Mouse (Mus musculus) liver, embryonic 15.5 days (tissue): ENCODE measurements around the gene Gm8947. TPM values are rescaled to one million over a fixed set of nuclear protein-coding genes. Genes with fewer than 3 reads are reported as not detected.
"Not testable (repeated sequence)": the region's sequence is repeated elsewhere in the genome, so short reads cannot be mapped to it uniquely, and the experiment has no call there.

Source experiments
- ATAC-seq: fragments of 200-750 bp; cut with Nextera tagmentation; 2 replicates; pipeline ENCODE4 v1.8.0; 2017; ENCODE audit warnings: moderate number of reproducible peaks, mild to moderate bottlenecking, moderate library complexity; ENCODE audit not compliant: insufficient read depth
- H3K27ac ChIP-seq: fragments of 300-500 bp; sonication (generic); replicated peaks from 2 replicates; pipeline ENCODE4 v1.5.1; 2015; ENCODE audit warnings: mild to moderate bottlenecking, inconsistent platforms
- H3K27me3 ChIP-seq: fragments of 300-500 bp; sonication (generic); 2 replicates; pipeline ENCODE4 v1.6.1; 2015; ENCODE audit warnings: mild to moderate bottlenecking, inconsistent platforms
- H3K36me3 ChIP-seq: fragments of 300-500 bp; sonication (generic); replicated peaks from 2 replicates; pipeline ENCODE4 v1.6.1; 2015; ENCODE audit warnings: moderate library complexity, mild to moderate bottlenecking, inconsistent platforms
- H3K4me1 ChIP-seq: fragments of 300-500 bp; sonication (generic); replicated peaks from 2 replicates; pipeline ENCODE4 v1.6.1; 2015; ENCODE audit warnings: inconsistent platforms
- H3K4me2 ChIP-seq: fragments of 300-500 bp; sonication (generic); 2 replicates; pipeline ENCODE4 v1.6.1; 2015; ENCODE audit warnings: moderate library complexity, mild to moderate bottlenecking, inconsistent platforms
- H3K4me3 ChIP-seq: fragments of 300-500 bp; sonication (generic); replicated peaks from 2 replicates; pipeline ENCODE4 v1.5.1; 2015; ENCODE audit warnings: mild to moderate bottlenecking, inconsistent platforms
- H3K9ac ChIP-seq: fragments of 300-500 bp; sonication (generic); 2 replicates; pipeline ENCODE4 v1.6.1; 2015; ENCODE audit warnings: moderate library complexity, mild to moderate bottlenecking, inconsistent platforms
- H3K9me3 ChIP-seq: fragments of 300-500 bp; sonication (generic); replicated peaks from 2 replicates; pipeline ENCODE4 v1.6.1; 2016; ENCODE audit warnings: inconsistent platforms
- WGBS: fragments of 180-500 bp; shearing (Covaris S2); methylation state at CpG from one replicate; pipeline ENCODE4 v1.1.7; 2015; ENCODE audit warnings: mixed read lengths; ENCODE audit not compliant: insufficient replicate concordance; 5-methylcytosine and 5-hydroxymethylcytosine counted together
- polyA plus RNA-seq: library from polyadenylated mRNA; unstranded; fragments of >200 nt; fragmentation: Nextera tagmentation; extraction: Ambion mirVana; gene quantifications from 2 replicates; pipeline ENCODE4 v1.2.1, GENCODE M21; 2015

Gm8947 gene
- polyA plus RNA-seq = 1.2 and 1.3 TPM in 2 replicates

GRCm38 (mm10) chr1:151192075-151192474 is at the start of gene Gm8947:
Gene Gm8947 (plus strand): TSS chr1:151192376.
- not testable (repeated sequence) for H3K27ac ChIP-seq, H3K4me2 ChIP-seq, H3K36me3 ChIP-seq, H3K9me3 ChIP-seq, H3K27me3 ChIP-seq, H3K4me1 ChIP-seq, H3K4me3 ChIP-seq, H3K9ac ChIP-seq
- WGBS = 52% methylated on average over 2 of the region's 7 CpGs
- ATAC-seq = peak; percentile 44; the same call in 1 of the 2 replicates

- no peaks in the 10 kb centered on the region for H3K9me3 ChIP-seq
- no peak overlapping the region for H3K27ac ChIP-seq
- no peaks in the 10 kb centered on the region for H3K36me3 ChIP-seq
- H3K4me3 ChIP-seq = no peak overlapping the region
- WGBS = 54% methylated on average over 6 of the region's 6 CpGs
- peaks cover 4% of the 10 kb centered on the region; the same call in 1 of the 2 replicates for H3K4me1 ChIP-seq
- no peak overlapping the region for H3K4me2 ChIP-seq
- no peak overlapping the region for H3K9ac ChIP-seq
- 0 out of 2 replicates have a peak, but pooled peaks cover 10% of the 10 kb centered on the region for H3K27me3 ChIP-seq
- no peak for ATAC-seq
These were observed 47.6 kb upstream of the Gm8947 start for GRCm38 (mm10) chr1:151144471-151145146.

DNA sequence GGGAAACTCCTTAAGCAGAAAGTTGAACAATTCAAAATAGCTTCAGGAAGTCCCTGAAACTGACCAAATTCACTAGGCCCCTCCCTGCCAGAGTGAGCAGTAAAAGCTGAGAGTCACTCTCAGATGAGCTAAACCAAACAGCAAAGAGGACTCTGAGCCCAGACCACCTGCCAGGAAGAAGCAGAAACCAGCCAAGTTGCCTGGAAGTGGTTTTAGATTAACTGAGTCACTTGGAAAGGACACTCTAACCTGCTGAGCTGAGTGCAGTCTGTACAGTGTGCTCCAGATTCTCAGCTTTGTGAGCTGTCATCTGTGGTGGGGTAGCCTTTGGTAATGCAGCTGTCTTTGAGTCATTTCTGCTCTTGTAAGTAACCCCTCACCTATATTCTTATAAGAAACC is 44.4 kb upstream of the Gm8947 start:
- no peaks in the 10 kb centered on the region for H3K27me3 ChIP-seq
- ATAC-seq = no peak
- no peak overlapping the region for H3K4me2 ChIP-seq
- H3K9me3 ChIP-seq = no peaks in the 10 kb centered on the region
- H3K9ac ChIP-seq = no peak overlapping the region
- peaks cover 4% of the 10 kb centered on the region; the same call in 1 of the 2 replicates for H3K4me1 ChIP-seq
- H3K4me3 ChIP-seq = no peak overlapping the region
- H3K36me3 ChIP-seq = no peaks in the 10 kb centered on the region
- no peak overlapping the region for H3K27ac ChIP-seq

- H3K4me3 ChIP-seq = no peak overlapping the region
- H3K9me3 ChIP-seq = no peaks in the 10 kb centered on the region
- no peak for ATAC-seq
- WGBS = 68% methylated on average over 7 of the region's 7 CpGs
- H3K9ac ChIP-seq = no peak overlapping the region
- H3K36me3 ChIP-seq = no peaks in the 10 kb centered on the region
- no peaks in the 10 kb centered on the region for H3K4me1 ChIP-seq
- H3K27me3 ChIP-seq = no peaks in the 10 kb centered on the region
- H3K4me2 ChIP-seq = no peak overlapping the region
- H3K27ac ChIP-seq = no peak overlapping the region
These were observed 42.0 kb upstream of the Gm8947 start for GRCm38 (mm10) chr1:151150211-151150610.

DNA sequence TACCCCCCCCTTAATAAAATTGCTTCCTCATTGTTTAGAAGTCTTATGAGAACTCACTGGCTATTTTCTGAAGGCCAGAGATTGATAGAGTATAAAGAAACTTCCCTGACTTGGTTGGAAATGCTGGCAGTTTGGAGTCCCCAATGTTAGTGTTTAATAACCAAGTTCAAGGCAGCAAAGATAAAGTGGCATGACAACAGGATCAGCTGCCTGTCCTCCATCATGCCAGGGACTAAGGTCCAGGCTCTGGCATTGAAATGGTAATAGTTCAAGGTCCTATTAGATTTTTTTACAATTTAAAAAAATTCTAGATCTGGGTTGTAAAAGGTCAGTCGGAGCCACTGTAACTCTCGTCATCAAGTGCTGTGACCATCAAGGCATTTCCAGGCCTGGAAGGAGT is 41.1 kb upstream of the Gm8947 start:
- no peak overlapping the region for H3K27ac ChIP-seq
- H3K27me3 ChIP-seq = no peaks in the 10 kb centered on the region
- ATAC-seq = no peak
- H3K4me2 ChIP-seq = no peak overlapping the region
- H3K9me3 ChIP-seq = no peaks in the 10 kb centered on the region
- no peaks in the 10 kb centered on the region for H3K36me3 ChIP-seq
- H3K9ac ChIP-seq = no peak overlapping the region
- H3K4me3 ChIP-seq = no peak overlapping the region
- H3K4me1 ChIP-seq = no peaks in the 10 kb centered on the region
- 63% methylated on average over 2 of the region's 2 CpGs for WGBS

GRCm38 (mm10) chr1:151153056-151153652 is 39.0 kb upstream of the Gm8947 start:
- H3K4me3 ChIP-seq = no peak overlapping the region
- no peaks in the 10 kb centered on the region for H3K27me3 ChIP-seq
- no peak overlapping the region for H3K9ac ChIP-seq
- H3K27ac ChIP-seq = no peak overlapping the region
- H3K9me3 ChIP-seq = no peaks in the 10 kb centered on the region
- no peak overlapping the region for H3K4me2 ChIP-seq
- ATAC-seq = peak; percentile 37
- H3K36me3 ChIP-seq = no peaks in the 10 kb centered on the region
- H3K4me1 ChIP-seq = no peaks in the 10 kb centered on the region; the same call in 1 of the 2 replicates
- 54% methylated on average over 6 of the region's 6 CpGs for WGBS

DNA sequence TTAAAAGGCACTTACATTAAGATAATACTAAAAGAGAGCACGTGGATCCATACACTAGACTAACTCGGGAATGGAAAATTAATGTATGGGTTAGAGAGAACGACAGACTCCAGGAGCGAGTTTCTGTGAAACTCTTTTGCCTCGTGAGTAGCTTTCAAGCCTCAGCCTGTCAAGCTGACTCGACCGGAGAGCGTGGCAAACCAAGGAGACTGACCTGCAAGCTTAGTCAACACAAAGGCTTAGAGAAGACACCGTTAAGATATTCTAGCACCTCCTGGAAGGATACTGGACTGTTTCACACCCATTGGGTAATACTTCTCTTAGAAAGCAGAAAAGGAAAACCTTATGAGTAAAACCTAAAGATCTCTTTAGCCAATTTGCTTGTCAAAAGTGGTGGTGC is 38.0 kb upstream of the Gm8947 start:
- ATAC-seq, H3K36me3 ChIP-seq: not testable (repeated sequence)

DNA sequence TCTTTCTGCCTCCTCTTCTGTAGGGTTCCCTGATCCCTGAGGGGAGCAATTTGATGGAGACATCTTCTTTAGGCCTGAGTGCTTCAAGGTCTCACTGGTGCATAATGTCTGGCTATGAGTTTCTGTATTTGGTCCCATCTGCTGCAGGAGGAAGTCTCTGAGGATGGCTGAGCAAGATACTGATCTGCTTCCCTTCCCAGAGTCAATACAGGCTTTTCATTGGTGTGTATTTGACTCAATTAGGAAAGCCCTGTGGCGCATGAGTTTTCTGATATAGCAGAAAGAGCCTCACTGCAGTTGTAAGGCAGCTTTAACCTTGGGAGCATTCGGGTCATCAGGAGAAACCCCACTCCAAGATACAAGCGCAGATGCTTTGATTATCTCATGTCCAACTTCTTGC is 36.0 kb upstream of the Gm8947 start:
- Histone ChIP-seq H3K9me3 (no peaks in the 10 kb centered on the region), H3K4me3 (no peak overlapping the region), H3K4me1 (peaks cover 6% of the 10 kb centered on the region; the same call in 1 of the 2 replicates), H3K27me3 (peaks cover 5% of the 10 kb centered on the region; the same call in 1 of the 2 replicates), H3K9ac (no peak overlapping the region), H3K36me3 (no peaks in the 10 kb centered on the region), H3K27ac (no peak overlapping the region), H3K4me2 (no peak overlapping the region)
- 56% methylated on average over 3 of the region's 3 CpGs for WGBS
- ATAC-seq = no peak

More for the DNA sequence above, 38.0 kb upstream of the Gm8947 start:
- H3K9ac ChIP-seq, H3K27me3 ChIP-seq, H3K4me2 ChIP-seq, H3K9me3 ChIP-seq, H3K27ac ChIP-seq, H3K4me1 ChIP-seq, H3K4me3 ChIP-seq: not testable (repeated sequence)
- 72% methylated on average over 9 of the region's 9 CpGs for WGBS

DNA sequence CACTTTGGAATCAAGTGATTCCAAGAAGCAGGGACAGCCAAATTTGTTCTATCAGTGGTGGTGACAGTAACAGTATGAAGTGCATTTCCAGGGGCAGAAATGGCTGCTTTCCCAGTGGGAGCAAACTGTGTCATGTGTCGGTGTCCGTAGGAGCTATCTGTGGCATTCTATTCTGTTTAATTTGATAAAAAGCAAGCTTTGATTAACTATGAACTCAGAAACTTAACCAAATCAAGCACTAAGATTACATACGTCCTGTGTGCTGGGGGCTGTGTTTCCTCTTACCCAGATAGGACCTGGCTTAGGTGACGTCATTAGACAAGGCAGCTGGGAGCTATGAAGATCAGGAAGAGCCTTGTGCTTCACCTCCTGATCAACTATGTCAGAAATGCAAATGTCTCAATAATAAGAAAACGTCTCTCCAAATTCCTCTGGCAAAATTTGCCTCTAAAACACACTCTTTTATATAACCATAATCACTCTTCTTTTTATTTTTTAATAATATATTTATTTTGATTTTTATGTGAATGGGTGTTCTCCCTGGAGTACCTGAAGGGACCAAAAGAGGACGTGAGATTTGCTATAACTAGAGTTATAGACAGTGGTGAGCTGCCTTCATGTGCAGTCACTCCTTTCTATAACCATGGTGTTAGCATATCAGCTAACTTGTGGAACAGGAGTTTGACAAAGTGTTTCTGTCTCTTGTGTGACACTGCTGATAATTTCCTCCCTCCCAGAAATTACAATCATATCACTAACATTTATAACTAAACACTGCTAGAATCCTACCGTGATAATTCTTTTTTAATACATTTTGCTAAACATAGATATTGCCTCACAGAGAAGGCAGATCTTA is 35.2 kb upstream of the Gm8947 start:
- no peak overlapping the region for H3K9ac ChIP-seq
- no peak overlapping the region for H3K27ac ChIP-seq
- WGBS = 35% methylated on average over 7 of the region's 7 CpGs
- no peaks in the 10 kb centered on the region for H3K36me3 ChIP-seq
- H3K4me2 ChIP-seq = no peak overlapping the region
- H3K27me3 ChIP-seq = peaks cover 5% of the 10 kb centered on the region; the same call in 1 of the 2 replicates
- no peaks in the 10 kb centered on the region for H3K9me3 ChIP-seq
- H3K4me3 ChIP-seq = no peak overlapping the region
- no peak for ATAC-seq
- peaks cover 6% of the 10 kb centered on the region; the same call in 1 of the 2 replicates for H3K4me1 ChIP-seq

DNA sequence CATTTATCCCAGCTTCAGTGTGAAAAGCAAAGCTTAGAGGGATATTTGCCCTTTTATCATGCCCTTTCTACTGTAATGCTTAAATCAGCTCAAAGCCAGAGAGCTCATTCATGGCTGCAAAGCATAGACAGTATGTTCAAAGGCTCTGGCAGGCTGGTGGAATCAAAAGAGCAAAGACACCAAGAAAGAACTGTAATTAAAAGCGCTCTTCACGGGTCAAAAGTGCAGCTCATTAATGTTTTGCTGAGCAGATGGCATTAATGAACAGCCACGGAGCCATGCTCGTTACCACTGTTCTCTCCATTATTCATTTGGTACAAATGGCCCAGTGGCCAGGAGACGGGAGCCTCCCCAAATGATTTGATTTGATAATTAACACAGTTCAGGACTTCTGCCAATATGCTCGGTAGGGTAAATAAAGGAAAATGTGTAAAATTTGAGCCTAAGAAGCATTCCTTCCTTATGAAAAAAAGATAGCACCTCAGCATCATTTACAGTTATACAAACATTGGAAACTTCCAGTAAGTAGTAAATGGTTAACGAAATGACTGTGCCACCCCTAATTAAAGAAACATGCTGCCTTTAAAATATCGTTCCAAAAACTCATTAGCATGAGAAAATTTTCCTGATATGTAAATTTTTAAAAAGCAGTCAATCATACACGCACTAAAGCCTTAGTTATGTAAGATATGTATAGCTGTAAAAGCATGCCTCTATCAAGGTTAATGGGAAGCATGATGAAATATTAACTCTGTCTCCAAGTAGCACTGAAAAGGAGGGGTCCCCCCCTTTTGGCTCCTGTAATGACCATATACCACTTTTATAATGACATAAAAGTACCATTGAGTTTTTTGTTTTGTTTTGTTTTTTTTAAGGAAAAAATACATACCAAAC is 34.0 kb upstream of the Gm8947 start:
- peaks cover 5% of the 10 kb centered on the region; the same call in 1 of the 2 replicates for H3K27me3 ChIP-seq
- H3K4me3 ChIP-seq = no peak overlapping the region
- H3K4me1 ChIP-seq = peaks cover 6% of the 10 kb centered on the region; the same call in 1 of the 2 replicates
- no peaks in the 10 kb centered on the region for H3K36me3 ChIP-seq
- no peak for ATAC-seq
- 74% methylated on average over 9 of the region's 9 CpGs for WGBS
- H3K9me3 ChIP-seq = no peaks in the 10 kb centered on the region
- H3K4me2 ChIP-seq = no peak overlapping the region
- no peak overlapping the region for H3K9ac ChIP-seq
- no peak overlapping the region for H3K27ac ChIP-seq
